Mouse (Mus musculus): ENCODE data around the gene Gm11111.

- TF ChIP-seq GATA1 (IDR thresholded peaks at IDR 0.05; ENCODE audit: borderline replicate concordance, low read length) (no peak), FLI1 (IDR thresholded peaks at IDR 0.05; ENCODE audit: low read length) (no peak)
Measured at GRCm38 (mm10) chr5:98516214-98516613, 36.3 kb upstream of the Gm11111 start.
